Mouse (Mus musculus): ENCODE results near the gene Gpr153.
"Not testable (repeated sequence)": the region's sequence is repeated elsewhere in the genome, so short reads cannot be mapped to it uniquely, and the experiment has no call there.

The Gpr153 gene

GRCm38 (mm10) chr4:152273621-152274236 lies at the start of gene Gpr153:
Gene Gpr153 (plus strand): TSS chr4:152274232.
- DNase-seq (ENCODE audit: low spot score), result peak; percentile 61

- no peak for DNase-seq (ENCODE audit: low spot score)
Observed at GRCm38 (mm10) chr4:152226901-152227486, 47.0 kb upstream of the Gpr153 start.

GRCm38 (mm10) chr4:152227749-152228527 lies 46.1 kb upstream of the Gpr153 start:
- DNase-seq (ENCODE audit: low spot score), result no peak

GRCm38 (mm10) chr4:152230331-152230730 lies 43.7 kb upstream of the Gpr153 start:
- DNase-seq (ENCODE audit: low spot score), result not testable (repeated sequence)

- DNase-seq (ENCODE audit: low spot score), result no peak
Observed at GRCm38 (mm10) chr4:152231326-152231725, 42.7 kb upstream of the Gpr153 start.

GRCm38 (mm10) chr4:152232411-152232903 lies 41.6 kb upstream of the Gpr153 start:
- no peak for DNase-seq (ENCODE audit: low spot score)

GRCm38 (mm10) chr4:152239974-152240373 lies 34.1 kb upstream of the Gpr153 start:
- DNase-seq (ENCODE audit: low spot score), result no peak

- DNase-seq (ENCODE audit: low spot score), result no peak
Observed at GRCm38 (mm10) chr4:152243241-152243891, 30.7 kb upstream of the Gpr153 start.

GRCm38 (mm10) chr4:152243969-152244368 lies 30.1 kb upstream of the Gpr153 start:
- DNase-seq (ENCODE audit: low spot score), result no peak

- DNase-seq (ENCODE audit: low spot score), result no peak
Observed at GRCm38 (mm10) chr4:152244545-152245522, 29.2 kb upstream of the Gpr153 start.

GRCm38 (mm10) chr4:152246011-152246410 lies 28.0 kb upstream of the Gpr153 start:
- DNase-seq (ENCODE audit: low spot score), result no peak

GRCm38 (mm10) chr4:152247195-152247594 lies 26.8 kb upstream of the Gpr153 start:
- no peak for DNase-seq (ENCODE audit: low spot score)

- DNase-seq (ENCODE audit: low spot score), result no peak
Observed at GRCm38 (mm10) chr4:152250615-152251014, 23.4 kb upstream of the Gpr153 start.

- DNase-seq (ENCODE audit: low spot score), result no peak
Observed at GRCm38 (mm10) chr4:152253183-152253759, 20.8 kb upstream of the Gpr153 start.

GRCm38 (mm10) chr4:152257070-152257469 lies 17.0 kb upstream of the Gpr153 start:
- peak; percentile 44 for DNase-seq (ENCODE audit: low spot score)

GRCm38 (mm10) chr4:152260451-152260850 lies 13.6 kb upstream of the Gpr153 start:
- no peak for DNase-seq (ENCODE audit: low spot score)

GRCm38 (mm10) chr4:152262187-152262586 lies 11.8 kb upstream of the Gpr153 start:
- DNase-seq (ENCODE audit: low spot score), result no peak

- DNase-seq (ENCODE audit: low spot score), result no peak
Observed at GRCm38 (mm10) chr4:152263089-152263488, 10.9 kb upstream of the Gpr153 start.

- DNase-seq (ENCODE audit: low spot score), result no peak
Observed at GRCm38 (mm10) chr4:152263512-152264176, 10.4 kb upstream of the Gpr153 start.

GRCm38 (mm10) chr4:152264177-152264530 lies 9.9 kb upstream of the Gpr153 start:
- no peak for DNase-seq (ENCODE audit: low spot score)
